Mouse (Mus musculus) testis, adult 2 months (tissue): ENCODE measurements at regions not wholly inside any gene's neighbourhood (a gene's known extent, or its start where the extent isn't known, plus 50 kb on each side); places are given as distances from the start of the nearest gene placed in this dataset.

ENCODE experiments used
- H3K27ac ChIP-seq: fragments of 200-500 bp; 2 replicates; pipeline ENCODE4 v1.5.1; 2012; ENCODE audit warnings: low read depth, low read length; ENCODE audit not compliant: control insufficient read depth, insufficient read depth
- H3K27me3 ChIP-seq: fragments of 200-500 bp; 2 replicates; pipeline ENCODE4 v1.6.1; 2012; ENCODE audit warnings: mild to moderate bottlenecking, low read length, moderate library complexity; ENCODE audit not compliant: control insufficient read depth, insufficient read depth
- H3K36me3 ChIP-seq: fragments of 200-500 bp; 2 replicates; pipeline ENCODE4 v1.6.1; 2012; ENCODE audit warnings: mild to moderate bottlenecking, low read length; ENCODE audit not compliant: control insufficient read depth, insufficient read depth
- H3K4me1 ChIP-seq: fragments of 200-500 bp; 2 replicates; pipeline ENCODE4 v1.6.1; 2012; ENCODE audit warnings: low read length; ENCODE audit not compliant: control insufficient read depth, insufficient read depth
- H3K4me3 ChIP-seq: fragments of 200-500 bp; 2 replicates; pipeline ENCODE4 v1.5.1; 2012; ENCODE audit warnings: low read depth, mild to moderate bottlenecking, low read length, moderate library complexity, mixed read lengths; ENCODE audit not compliant: control insufficient read depth
- CTCF ChIP-seq: fragments of 200-500 bp; IDR thresholded peaks from 2 replicates; pipeline ENCODE4 v1.5.1; 2012; ENCODE audit warnings: low read depth, mild to moderate bottlenecking, inconsistent platforms, low read length, moderate library complexity; ENCODE audit not compliant: control insufficient read depth, insufficient read depth, insufficient replicate concordance
- POLR2A ChIP-seq: fragments of 200-500 bp; IDR thresholded peaks from 2 replicates; pipeline ENCODE4 v1.6.1; 2012; ENCODE audit warnings: low read depth, mild to moderate bottlenecking, inconsistent platforms, low read length, moderate library complexity; ENCODE audit not compliant: control insufficient read depth

DNA sequence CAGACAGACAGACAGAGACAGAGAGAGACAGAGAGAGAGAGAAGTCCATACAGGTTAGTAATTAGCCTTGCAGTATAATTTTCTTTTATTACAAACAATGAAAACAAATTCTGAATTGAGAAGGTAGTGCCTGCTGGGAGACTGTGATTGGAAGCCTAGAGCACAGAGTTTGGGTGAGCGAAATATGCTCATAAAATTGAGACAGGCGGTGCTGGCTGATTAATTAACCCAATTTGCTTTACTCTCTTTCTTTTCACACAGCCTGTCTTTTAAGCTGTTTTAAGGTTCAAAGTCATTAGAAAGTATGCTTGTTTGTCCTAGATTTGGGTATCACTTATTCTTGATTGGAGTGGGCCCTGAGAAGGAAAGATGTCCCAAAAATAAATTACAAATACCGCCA is 816.1 kb downstream of the Car8 start:
- TF ChIP-seq POLR2A (no peak), CTCF (no peak)
- Histone ChIP-seq H3K4me1 (no peaks in the 10 kb centered on the region), H3K36me3 (no peaks in the 10 kb centered on the region), H3K27me3 (no peaks in the 10 kb centered on the region), H3K4me3 (no peak overlapping the region), H3K27ac (no peak overlapping the region)

- no peak overlapping the region for H3K27ac ChIP-seq
- no peaks in the 10 kb centered on the region for H3K36me3 ChIP-seq
- no peaks in the 10 kb centered on the region for H3K4me1 ChIP-seq
- H3K4me3 ChIP-seq: no peak overlapping the region
- no peaks in the 10 kb centered on the region for H3K27me3 ChIP-seq
- TF ChIP-seq POLR2A (no peak), CTCF (no peak)
These were observed 824.5 kb downstream of the Car8 start for GRCm38 (mm10) chr4:7414301-7414700.

DNA sequence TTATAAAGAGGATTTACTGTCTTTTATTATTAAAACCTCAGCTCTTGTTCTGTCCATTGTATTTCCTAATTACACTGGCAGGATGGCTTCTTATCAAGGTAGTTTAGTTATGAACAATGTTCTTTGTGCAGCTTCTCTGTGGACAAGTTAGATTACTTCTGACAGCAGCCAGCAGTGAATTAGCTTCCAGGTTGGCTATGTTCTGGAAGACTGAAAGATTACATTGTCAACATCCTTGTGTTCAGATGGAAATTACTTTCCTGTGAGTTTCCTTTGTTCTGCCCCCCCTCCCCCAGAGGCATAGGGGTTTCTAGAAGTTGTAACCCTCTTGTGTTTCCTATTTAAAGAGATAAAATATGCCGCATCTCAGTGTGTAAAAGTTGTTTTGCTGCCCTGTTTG is 846.1 kb downstream of the Car8 start:
- no peaks in the 10 kb centered on the region for H3K27me3 ChIP-seq
- H3K36me3 ChIP-seq: no peaks in the 10 kb centered on the region
- no peak overlapping the region for H3K27ac ChIP-seq
- no peak overlapping the region for H3K4me3 ChIP-seq
- no peak for TF ChIP-seq POLR2A
- TF ChIP-seq CTCF: no peak
- H3K4me1 ChIP-seq: no peaks in the 10 kb centered on the region

DNA sequence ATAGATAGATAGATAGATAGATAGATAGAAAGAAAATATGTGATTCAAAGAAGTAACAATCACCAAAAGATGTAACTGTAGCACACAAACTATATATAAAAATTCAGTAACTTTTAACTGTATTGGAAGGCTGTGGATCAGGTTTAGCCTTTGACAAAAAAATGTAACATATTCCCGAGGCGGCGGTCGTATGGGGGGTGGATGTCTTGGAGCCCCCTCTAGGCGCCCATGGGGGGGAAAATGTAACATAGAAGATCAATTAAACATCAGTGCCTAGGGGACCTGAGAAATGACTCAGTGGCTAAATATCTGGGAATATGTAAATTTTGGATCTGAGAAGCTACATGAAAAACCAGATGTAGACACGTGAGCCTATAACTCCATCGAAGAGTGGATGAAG is 847.2 kb downstream of the Car8 start:
- H3K36me3 ChIP-seq: no peaks in the 10 kb centered on the region
- H3K4me1 ChIP-seq: no peaks in the 10 kb centered on the region
- H3K27ac ChIP-seq: no peak overlapping the region
- no peak for TF ChIP-seq POLR2A
- no peak for TF ChIP-seq CTCF
- no peak overlapping the region for H3K4me3 ChIP-seq
- no peaks in the 10 kb centered on the region for H3K27me3 ChIP-seq

DNA sequence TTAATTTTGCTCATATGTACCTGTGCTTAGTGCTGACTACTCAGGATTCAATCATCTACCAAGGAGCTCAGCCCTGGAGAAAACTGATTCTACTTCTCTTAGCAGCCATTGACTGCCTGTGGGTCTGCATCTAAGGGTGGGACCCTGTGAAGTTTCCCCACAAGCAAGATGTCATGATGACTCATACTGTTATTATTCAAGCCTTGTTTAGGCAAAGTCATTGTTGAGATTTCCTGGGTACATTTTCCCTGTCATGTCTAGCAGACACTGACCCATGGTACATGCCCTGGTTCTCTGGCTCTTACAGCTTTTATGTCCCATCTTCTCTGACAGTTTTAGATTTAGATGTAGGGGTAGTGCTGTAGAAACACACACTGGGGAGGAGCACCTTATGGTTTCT is 853.8 kb downstream of the Car8 start:
- no peaks in the 10 kb centered on the region for H3K36me3 ChIP-seq
- H3K4me3 ChIP-seq: no peak overlapping the region
- H3K27ac ChIP-seq: no peak overlapping the region
- no peaks in the 10 kb centered on the region for H3K27me3 ChIP-seq
- no peaks in the 10 kb centered on the region for H3K4me1 ChIP-seq
- no peak for TF ChIP-seq CTCF
- TF ChIP-seq POLR2A: no peak

- Histone ChIP-seq H3K4me1 (no peaks in the 10 kb centered on the region), H3K36me3 (no peaks in the 10 kb centered on the region), H3K27me3 (no peaks in the 10 kb centered on the region), H3K4me3 (no peak overlapping the region), H3K27ac (no peak overlapping the region)
- no peak for TF ChIP-seq CTCF
- no peak for TF ChIP-seq POLR2A
These were observed 858.8 kb downstream of the Car8 start for GRCm38 (mm10) chr4:7379996-7380395.

DNA sequence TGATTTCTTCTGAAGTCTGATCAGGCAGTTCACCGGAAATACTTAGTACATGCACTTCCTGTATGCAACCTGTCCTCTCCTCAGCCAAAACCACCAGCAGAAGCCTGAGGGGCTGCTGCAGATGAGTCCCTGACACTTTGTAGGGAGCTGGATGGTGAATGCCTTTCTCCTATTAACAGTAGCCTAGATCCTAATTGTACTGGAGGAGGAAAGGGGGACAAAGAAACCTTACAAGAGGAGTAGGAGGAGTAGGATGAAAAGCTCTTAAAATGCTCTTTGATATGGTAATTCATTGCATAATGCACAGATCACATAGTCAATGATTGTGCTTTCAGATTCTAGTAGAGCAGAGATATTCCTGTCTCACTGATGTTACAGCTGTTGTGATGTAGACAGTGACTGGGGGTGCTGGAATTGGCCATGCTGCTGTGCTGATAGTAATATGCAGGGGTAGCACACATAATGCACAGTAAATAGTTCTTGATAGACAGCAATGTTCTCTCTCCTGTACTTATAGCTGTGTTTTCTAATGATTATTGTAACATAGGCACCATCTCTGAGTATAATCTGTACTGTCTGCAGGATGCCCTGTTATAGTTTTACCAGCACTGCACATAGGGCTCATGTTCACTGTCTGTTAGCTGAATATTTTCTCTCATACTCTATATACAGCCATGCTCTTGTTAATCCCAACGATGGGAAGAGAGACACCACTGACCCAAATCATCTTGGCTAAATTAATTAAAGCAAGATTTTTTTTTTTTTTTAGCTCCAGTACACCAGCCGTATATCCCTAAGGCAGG is 874.4 kb downstream of the Car8 start:
- no peak overlapping the region for H3K27ac ChIP-seq
- H3K4me1 ChIP-seq: no peaks in the 10 kb centered on the region
- no peaks in the 10 kb centered on the region for H3K36me3 ChIP-seq
- no peak overlapping the region for H3K4me3 ChIP-seq
- no peak for TF ChIP-seq POLR2A
- no peak for TF ChIP-seq CTCF
- H3K27me3 ChIP-seq: no peaks in the 10 kb centered on the region

DNA sequence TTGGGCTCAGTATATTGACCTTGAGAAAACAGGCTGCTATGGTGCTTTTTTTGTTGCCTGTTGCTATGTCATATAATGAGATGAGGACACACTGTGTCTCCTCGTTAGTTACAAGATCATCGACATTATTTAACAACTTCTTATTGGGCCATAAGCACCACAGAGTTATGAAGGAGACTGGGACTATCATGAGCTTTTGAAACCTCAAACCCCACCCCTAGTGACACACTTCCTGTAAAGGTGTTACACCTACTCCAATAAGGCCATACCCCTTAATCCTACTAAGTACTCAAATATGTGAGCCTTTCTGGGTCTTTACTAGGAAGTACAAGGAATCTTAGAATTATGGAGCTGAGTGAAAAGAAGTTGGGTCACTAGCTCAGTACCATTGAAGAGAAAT is 875.3 kb downstream of the Car8 start:
- no peak for TF ChIP-seq POLR2A
- TF ChIP-seq CTCF: no peak
- Histone ChIP-seq H3K36me3 (no peaks in the 10 kb centered on the region), H3K27me3 (no peaks in the 10 kb centered on the region), H3K27ac (no peak overlapping the region), H3K4me1 (no peaks in the 10 kb centered on the region), H3K4me3 (no peak overlapping the region)
